Mouse (Mus musculus): Measurements from ENCODE around the gene Skil.
"Not testable (repeated sequence)": the region's sequence is repeated elsewhere in the genome, so short reads cannot be mapped to it uniquely, and the experiment has no call there.

Skil gene

GRCm38 (mm10) chr3:31129766-31130165 lies 34.9 kb downstream of the Skil start:
- DNase-seq (ENCODE audit: low spot score): no peak

GRCm38 (mm10) chr3:31133664-31134063 lies 38.8 kb downstream of the Skil start:
- no peak for DNase-seq (ENCODE audit: low spot score)

DNA sequence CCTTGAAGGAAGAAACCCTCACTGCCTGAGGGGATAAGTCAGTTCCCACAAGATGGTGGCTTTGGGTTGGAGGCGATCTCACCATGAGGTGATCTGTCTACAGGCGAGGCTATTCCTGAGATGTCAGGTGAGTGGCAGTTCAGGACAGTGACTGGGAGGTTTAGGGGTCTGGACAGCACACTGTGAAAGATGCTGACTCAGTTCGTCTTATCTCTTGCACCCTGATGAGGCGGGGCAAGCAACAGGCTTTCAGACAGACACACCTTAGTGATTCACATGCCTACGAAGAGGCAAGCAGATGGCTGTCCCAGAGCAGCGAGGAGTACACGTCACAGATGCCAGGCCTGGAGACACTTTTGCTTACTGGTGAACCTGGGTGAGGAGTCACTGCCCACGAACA lies 39.4 kb downstream of the Skil start:
- DNase-seq (ENCODE audit: low spot score): no peak

- peak; percentile 40 for DNase-seq (ENCODE audit: low spot score)
Observed at GRCm38 (mm10) chr3:31134696-31135095, 39.8 kb downstream of the Skil start.

- not testable (repeated sequence) for DNase-seq (ENCODE audit: low spot score)
Observed at GRCm38 (mm10) chr3:31136591-31136990, 41.7 kb downstream of the Skil start.

DNA sequence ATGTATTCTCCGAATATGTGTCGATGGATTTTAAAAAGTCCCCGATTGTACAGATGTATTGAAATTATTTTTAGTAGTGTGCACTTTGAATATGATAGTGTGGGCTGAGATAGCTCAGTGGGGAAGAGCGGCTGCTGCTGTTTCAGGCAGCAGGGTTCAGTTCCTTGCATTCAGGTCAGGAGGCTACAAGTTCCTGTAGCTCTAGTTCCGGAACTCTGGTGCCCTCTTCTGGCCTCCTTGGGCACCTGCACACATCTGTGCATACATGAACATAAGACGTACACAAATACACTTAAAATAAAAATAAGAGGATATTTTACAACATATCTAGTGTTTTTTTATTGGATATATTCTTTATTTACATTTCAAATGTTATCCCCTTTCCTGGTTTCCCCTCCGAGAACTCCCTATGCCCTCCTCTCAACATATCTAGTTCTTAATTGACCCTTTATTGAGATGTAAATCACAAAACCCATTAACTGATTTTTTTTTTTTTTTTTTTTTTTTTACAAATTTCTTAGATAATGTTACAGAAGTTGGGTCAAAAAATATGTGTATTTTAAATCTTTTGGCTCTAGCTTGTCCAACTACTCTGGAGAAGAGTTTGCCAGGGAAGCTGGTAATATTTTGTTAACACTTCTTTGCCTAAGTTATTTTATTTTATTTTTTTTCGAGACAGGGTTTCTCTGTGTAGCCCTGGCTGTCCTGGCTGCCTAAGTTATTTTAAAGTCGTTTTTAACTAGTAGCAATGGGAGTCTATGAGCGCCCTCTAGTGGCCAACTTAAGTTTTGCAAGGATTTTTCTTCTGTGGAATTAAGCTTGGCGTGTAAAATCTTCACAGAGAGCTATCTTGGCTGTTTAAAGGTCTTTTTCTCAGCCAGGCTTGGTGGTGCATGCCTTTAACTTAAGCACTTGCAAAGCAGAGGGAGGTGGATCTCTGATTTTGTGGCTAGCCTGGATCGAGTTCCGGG lies 43.9 kb downstream of the Skil start:
- DNase-seq (ENCODE audit: low spot score): peak; percentile 75

DNA sequence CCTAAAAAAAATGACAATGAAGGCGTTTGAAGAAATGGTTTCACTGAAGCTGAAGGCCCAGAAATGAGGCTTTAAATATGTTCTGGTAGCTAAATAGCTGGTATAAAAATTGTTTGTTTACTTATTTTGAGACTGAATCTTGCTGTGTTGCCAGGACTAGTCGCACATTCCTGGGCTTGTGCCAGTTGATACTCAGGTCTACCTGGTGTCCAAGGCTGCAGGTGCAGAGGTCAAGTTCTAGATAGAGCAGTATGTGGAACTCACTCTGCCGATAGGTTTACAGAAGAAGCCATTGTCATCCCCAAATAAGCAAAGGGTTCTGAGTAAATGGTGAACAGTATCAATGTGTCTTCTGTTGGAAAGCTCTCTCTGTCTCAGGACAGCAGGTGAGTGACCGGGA lies 46.8 kb downstream of the Skil start:
- DNase-seq (ENCODE audit: low spot score): no peak

GRCm38 (mm10) chr3:31145222-31145621 lies 50.4 kb downstream of the Skil start:
- not testable (repeated sequence) for DNase-seq (ENCODE audit: low spot score)

DNA sequence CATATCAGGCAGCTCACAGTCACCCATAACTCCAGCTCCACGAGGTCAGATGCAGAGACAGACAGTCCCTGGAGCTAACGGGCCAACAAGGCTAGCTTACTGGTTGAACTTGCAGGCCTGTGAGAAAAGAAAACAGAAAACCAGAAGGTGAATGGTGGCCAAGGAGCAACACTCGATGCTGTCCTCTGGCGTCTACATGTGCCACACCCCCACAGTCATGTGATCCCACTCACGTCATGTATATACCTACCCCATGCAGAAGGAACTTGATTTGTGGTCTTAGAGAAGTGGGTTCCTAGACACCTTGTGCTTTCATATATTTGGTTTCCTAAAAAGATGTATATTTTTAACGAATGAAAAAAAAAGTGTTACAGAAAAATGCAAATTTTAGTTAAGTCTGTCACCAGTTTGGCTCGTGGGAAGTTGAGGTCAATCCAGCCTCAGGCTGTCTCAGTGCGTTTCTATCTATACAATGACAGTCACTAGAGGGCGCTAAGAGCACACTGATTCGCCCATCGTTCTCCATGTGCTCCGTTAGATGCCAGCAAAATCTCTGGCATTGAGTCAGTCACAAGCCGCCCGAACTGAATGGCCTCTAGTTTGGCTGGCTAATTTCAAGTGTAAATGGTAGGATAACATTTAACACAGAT lies 50.9 kb downstream of the Skil start:
- DNase-seq (ENCODE audit: low spot score): peak; percentile 78

DNA sequence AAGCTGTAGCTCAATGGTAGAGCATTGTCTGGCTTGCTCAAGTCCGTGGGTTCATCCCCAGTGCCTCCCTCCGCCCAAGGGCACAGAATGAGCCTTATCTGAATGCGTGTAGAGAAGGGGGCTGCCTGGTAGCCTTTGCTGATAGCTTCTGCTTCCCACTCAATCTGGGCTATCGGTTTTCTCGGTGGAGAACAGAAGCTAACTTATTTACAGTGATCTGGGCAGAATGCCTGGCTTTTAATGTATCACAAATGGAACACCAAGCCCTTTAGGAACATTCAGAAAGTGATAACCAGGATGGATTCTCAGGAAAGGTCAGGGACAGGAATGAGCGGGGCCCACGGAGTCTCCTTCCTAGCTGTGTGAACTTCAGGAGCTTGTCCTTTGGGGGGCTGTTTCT lies 53.7 kb downstream of the Skil start:
- no peak for DNase-seq (ENCODE audit: low spot score)

GRCm38 (mm10) chr3:31149706-31150105 lies 54.8 kb downstream of the Skil start, which contains the start of gene Cldn11:
Gene Cldn11 (plus strand): TSS chr3:31149920.
- DNase-seq (ENCODE audit: low spot score): no peak

GRCm38 (mm10) chr3:31152108-31152507 lies 57.2 kb downstream of the Skil start:
- DNase-seq (ENCODE audit: low spot score): no peak

DNA sequence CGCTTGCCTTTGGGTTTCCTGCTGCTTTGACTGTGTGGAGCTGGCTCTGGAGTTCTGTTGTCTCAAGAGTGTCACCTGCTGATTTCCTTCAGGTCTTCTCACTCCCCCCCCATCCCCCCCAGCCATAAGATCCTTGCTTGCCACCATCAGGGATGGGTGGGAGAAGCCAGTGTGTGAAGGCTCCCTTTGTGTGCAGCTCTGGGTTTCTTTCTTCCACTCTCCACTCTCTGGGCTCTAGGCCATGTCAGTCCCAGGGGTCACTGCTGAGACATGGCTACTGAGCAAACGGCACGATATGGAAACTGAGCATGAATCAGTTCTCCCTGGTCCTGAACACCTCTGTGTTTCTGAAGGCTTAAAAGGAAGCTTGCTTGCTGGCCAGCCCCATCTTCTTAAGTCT lies 61.3 kb downstream of the Skil start:
- no peak for DNase-seq (ENCODE audit: low spot score)

DNA sequence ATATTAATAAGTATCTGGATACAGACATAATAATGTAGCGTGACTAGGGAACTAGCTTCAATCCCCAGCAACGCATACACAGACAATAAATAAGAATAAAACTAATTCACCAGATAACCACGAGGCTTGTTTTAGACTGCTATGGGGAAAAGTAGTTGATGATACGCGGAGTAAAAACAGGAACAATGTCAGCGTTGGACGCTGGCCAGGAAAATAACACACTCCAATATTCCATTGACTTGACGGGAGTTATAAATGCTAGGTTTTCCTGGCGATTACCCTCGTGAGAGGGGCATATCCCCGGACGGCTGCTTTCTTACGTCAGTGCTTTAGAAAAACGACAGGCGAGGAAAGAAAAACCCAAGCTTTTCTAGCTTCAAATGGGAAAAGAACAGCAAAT lies 62.9 kb downstream of the Skil start:
- DNase-seq (ENCODE audit: low spot score): no peak

DNA sequence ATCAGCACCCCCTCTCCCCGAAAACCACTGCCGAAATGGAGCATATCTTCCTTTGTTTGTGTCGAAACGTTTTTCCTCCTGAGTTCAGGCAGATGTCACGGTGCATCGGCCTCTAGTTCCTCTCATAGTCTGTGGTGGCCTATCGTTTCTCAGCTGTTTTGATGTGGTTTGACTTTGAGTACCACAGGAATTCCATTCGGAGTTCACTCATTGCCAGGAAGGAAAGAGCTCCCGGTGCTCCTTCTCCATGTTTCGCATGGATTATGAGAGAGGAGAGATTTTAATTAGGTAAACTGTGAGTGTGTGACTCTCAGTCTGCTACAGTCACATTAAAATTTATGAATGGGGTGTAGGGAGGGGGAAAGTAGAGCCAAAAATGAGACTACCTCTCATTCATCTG lies 65.2 kb downstream of the Skil start:
- no peak for DNase-seq (ENCODE audit: low spot score)

DNA sequence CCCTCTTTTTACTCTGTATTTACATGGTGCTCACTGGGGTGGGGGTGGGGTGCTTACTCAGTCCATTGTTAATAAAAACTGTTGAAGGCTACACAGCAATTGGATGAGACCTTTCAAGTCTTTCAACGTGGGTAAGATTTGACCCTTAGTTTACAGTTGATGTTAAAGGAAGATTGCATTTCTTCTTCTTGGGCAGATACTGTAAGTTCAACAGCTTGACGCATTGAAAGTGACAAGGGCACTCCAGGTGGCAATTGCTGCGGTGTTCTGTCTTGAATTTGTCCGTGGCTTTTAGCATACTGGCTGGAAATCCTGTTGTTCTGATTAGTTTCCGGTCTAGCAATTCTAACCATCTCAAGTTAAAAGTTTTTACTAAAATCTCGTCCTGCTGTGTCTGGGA lies 66.5 kb downstream of the Skil start:
- DNase-seq (ENCODE audit: low spot score): no peak

GRCm38 (mm10) chr3:31162860-31163259 lies 68.0 kb downstream of the Skil start:
- no peak for DNase-seq (ENCODE audit: low spot score)

DNA sequence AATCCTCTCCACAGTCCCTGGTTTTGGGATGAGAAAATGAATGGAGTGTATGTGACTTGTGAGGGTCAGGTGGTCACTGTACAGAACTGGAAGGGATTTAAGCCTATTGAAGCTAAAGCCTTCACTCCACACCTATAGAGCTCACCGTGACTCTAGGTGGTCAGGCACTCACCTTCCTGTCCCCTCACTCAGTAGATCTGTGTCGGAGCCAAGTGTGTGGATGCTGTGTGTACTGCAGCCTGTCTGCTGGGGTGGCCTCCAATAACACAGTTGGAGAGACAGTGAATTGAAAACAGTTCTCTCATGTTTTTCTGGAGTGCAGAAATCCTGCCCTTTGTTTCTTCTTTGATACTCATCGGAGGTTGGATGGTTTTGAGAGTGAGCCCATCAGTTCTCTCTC lies 70.9 kb downstream of the Skil start:
- no peak for DNase-seq (ENCODE audit: low spot score)

DNA sequence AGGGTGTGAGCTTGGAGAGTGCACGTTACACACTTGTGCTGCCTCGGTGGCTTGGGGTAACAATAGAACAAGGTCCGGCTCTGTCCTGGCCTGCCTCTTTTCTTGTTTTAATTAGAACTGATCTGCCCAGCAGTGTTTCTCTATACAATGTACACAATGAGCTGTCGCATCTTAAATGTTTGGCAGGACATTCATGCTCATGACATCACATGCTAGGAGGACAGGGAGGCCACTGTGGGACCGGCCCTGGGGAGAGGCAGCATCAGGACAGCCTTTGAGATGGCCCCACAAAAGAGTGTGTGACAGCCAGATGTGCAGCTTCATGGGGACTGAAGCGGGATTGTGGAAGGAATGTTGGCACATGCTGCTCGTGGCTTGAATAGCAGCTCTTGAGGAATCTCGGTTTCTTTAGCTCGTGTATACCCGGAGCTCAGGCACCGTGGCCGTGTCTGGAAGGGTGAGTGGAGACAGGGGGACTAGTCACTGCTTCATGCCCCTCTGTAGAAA lies 71.6 kb downstream of the Skil start:
- no peak for DNase-seq (ENCODE audit: low spot score)
